In genomic region chr14:49171867-49172581, GRCm38 (mm10) we compare ENCODE assay signal across 8 mouse cellular contexts. TPM values are rescaled to one million over a fixed set of nuclear protein-coding genes. Genes with fewer than 3 reads are reported as not detected.
A peak's percentile ranks its signal among the peaks of the same experiment; 100 is the strongest.
DNase-seq lines count a peak whose midpoint lies in the region; ATAC-seq lines count a peak whose summit lies in the region.

Gene Naa30, plus strand, starts transcription at chr14:49172226.

- peak; percentile 89 for ATAC-seq in inflammation-experienced regulatory T-cells, adult 6 months
- ATAC-seq in megakaryocyte-erythroid progenitor cell, adult 5-6 weeks (replicated peaks; ENCODE audit: low FRiP score, low TSS enrichment, poor library complexity, severe bottlenecking), result peak; percentile 98

- peak; percentile 95 for DNase-seq in adipocyte (ENCODE audit: low spot score)
- DNase-seq in embryo, embryonic 10 days (ENCODE audit: low spot score), result peak; percentile 95
- DNase-seq in gastrocnemius, postnatal 10 days, result peak; percentile 92
- peak; percentile 93 to 98 for DNase-seq in left cerebral cortex, postnatal 10 days (ENCODE audit: extremely low spot score in 1 of 2, low spot score in 2 of 2)
- peak; percentile 95 for DNase-seq in right cerebral cortex, postnatal 25 days
- DNase-seq in urinary bladder, postnatal 4 days (ENCODE audit: low spot score in 2 of 2), result peak; percentile 93 to 96

- intact Hi-C loops in left cerebral cortex, postnatal 10 days (cut with DNase I), result no loop called here

RNA-seq across cellular contexts. Expression of gene Naa30, which starts in this region (rescaled TPM):
- 10 to 100 TPM; 20.9 to 24.9 TPM for total RNA-seq in gastrocnemius, postnatal 10 days (2021)
- 10 to 100 TPM in 1 of 3 experiments, 1 to 10 TPM in 2; 5.5 to 11.0 (median 9.1) TPM for polyA plus RNA-seq in inflammation-experienced regulatory T-cells, adult 6 months (2017; shearing (Covaris generic))
- total RNA-seq in left cerebral cortex, postnatal 10 days (2021), result 10 to 100 TPM; 35.9 to 36.9 TPM
- total RNA-seq in megakaryocyte-erythroid progenitor cell, adult 5-6 weeks (2014; fragmentation: Nextera tagmentation), result 20.3 and 28.6 TPM in 2 replicates
- total RNA-seq in megakaryocyte-erythroid progenitor cell, adult 5-6 weeks (2017), result 28.0 and 47.2 TPM in 2 replicates

Comparison
In these comparisons a context has a peak if more than half of its experiments do, and no peak if none do; other contexts are left out.
1. Peak in every context shown above with its lines: DNase-seq and ATAC-seq.